Mouse (Mus musculus) spleen, adult 2 months (tissue): ENCODE measurements around the gene Cox6a2. TPM values are rescaled to one million over a fixed set of nuclear protein-coding genes. Genes with fewer than 3 reads are reported as not detected.

Experiments
- DNase-seq, 2 experiments: peaks; one replicate each; pipeline versions ENCODE4 v3.0.0 to v3.0.0-alpha.2; 2012 to 2021; ENCODE audit warnings: low spot score in 2 of 2, low read depth in 1 of 2
- H3K27ac ChIP-seq: fragments of 200-500 bp; 2 replicates; pipeline ENCODE4 v1.5.1; 2012; ENCODE audit warnings: low read length, inconsistent platforms; ENCODE audit not compliant: insufficient read depth
- H3K27me3 ChIP-seq: fragments of 200-500 bp; 2 replicates; pipeline ENCODE4 v1.6.1; 2012; ENCODE audit warnings: mild to moderate bottlenecking, moderate library complexity, low read length, inconsistent platforms; ENCODE audit not compliant: control insufficient read depth, insufficient read depth
- H3K36me3 ChIP-seq: fragments of 200-500 bp; 2 replicates; pipeline ENCODE4 v1.6.1; 2012; ENCODE audit warnings: mild to moderate bottlenecking, low read length, inconsistent platforms; ENCODE audit not compliant: control insufficient read depth, insufficient read depth
- H3K4me1 ChIP-seq: fragments of 200-500 bp; 2 replicates; pipeline ENCODE4 v1.6.1; 2011; ENCODE audit warnings: inconsistent platforms; ENCODE audit not compliant: control insufficient read depth, insufficient read depth, insufficient read length
- H3K4me3 ChIP-seq: fragments of 200-500 bp; 2 replicates; pipeline ENCODE4 v1.5.1; 2011; ENCODE audit warnings: mild to moderate bottlenecking, inconsistent platforms; ENCODE audit not compliant: insufficient read depth, insufficient read length; ENCODE audit errors: extremely low read depth
- CTCF ChIP-seq: fragments of 200-500 bp; IDR thresholded peaks from 2 replicates; pipeline ENCODE4 v1.5.1; 2011; ENCODE audit warnings: mild to moderate bottlenecking, inconsistent platforms; ENCODE audit not compliant: insufficient read depth, insufficient read length, insufficient replicate concordance; ENCODE audit errors: extremely low read depth
- POLR2A ChIP-seq: fragments of 200-500 bp; IDR thresholded peaks from 2 replicates; pipeline ENCODE4 v1.6.1; 2011; ENCODE audit warnings: low read depth, low read length, inconsistent platforms
- WGBS: fragments of 180-500 bp; shearing (Covaris S2); methylation state at CpG from one replicate; pipeline ENCODE4 v1.1.7; 2018; 5-methylcytosine and 5-hydroxymethylcytosine counted together
- polyA plus RNA-seq: library from polyadenylated mRNA; depleted of rRNA; stranded (reverse); fragments of >200 nt; gene quantifications from 2 replicates; pipeline ENCODE4 v1.2.3, GENCODE M21; 2012

Cox6a2 gene
- polyA plus RNA-seq, 1 experiment: 17.6 TPM

- Histone ChIP-seq H3K36me3 (peaks cover 7% of the 10 kb centered on the region), H3K4me1 (peaks cover 3% of the 10 kb centered on the region; the same call in 1 of the 2 replicates), H3K4me3 (no peak overlapping the region), H3K27ac (no peak overlapping the region), H3K27me3 (no peaks in the 10 kb centered on the region)
- DNase-seq: no peak
- 83% methylated on average over 1 of the region's 1 CpGs for WGBS
- TF ChIP-seq CTCF (no peak), POLR2A (no peak)
These were observed 29.3 kb upstream of the Cox6a2 start for GRCm38 (mm10) chr7:128235481-128235880.

GRCm38 (mm10) chr7:128234796-128235195 is 28.6 kb upstream of the Cox6a2 start:
- no peak overlapping the region for H3K4me3 ChIP-seq
- no peaks in the 10 kb centered on the region for H3K27me3 ChIP-seq
- peaks cover under 1% of the 10 kb centered on the region; the same call in 1 of the 2 replicates for H3K36me3 ChIP-seq
- no peak overlapping the region for H3K27ac ChIP-seq
- WGBS: 76% methylated on average over 2 of the region's 2 CpGs
- no peak for DNase-seq
- TF ChIP-seq CTCF (no peak), POLR2A (no peak)
- H3K4me1 ChIP-seq: peaks cover 3% of the 10 kb centered on the region; the same call in 1 of the 2 replicates

GRCm38 (mm10) chr7:128231741-128232140 is 25.6 kb upstream of the Cox6a2 start:
- no peak for DNase-seq
- Histone ChIP-seq H3K36me3 (no peaks in the 10 kb centered on the region), H3K4me1 (peaks cover under 1% of the 10 kb centered on the region; the same call in 1 of the 2 replicates), H3K27ac (no peak overlapping the region), H3K4me3 (no peak overlapping the region), H3K27me3 (no peaks in the 10 kb centered on the region)
- TF ChIP-seq POLR2A (no peak), CTCF (no peak)
- WGBS: 48% methylated on average over 8 of the region's 8 CpGs

- DNase-seq: no peak
- H3K27ac ChIP-seq: no peak overlapping the region
- H3K27me3 ChIP-seq: no peaks in the 10 kb centered on the region
- H3K4me1 ChIP-seq: peaks cover 3% of the 10 kb centered on the region; the same call in 1 of the 2 replicates
- 87% methylated on average over 3 of the region's 3 CpGs for WGBS
- no peak overlapping the region for H3K4me3 ChIP-seq
- TF ChIP-seq POLR2A (no peak), CTCF (no peak)
- H3K36me3 ChIP-seq: no peaks in the 10 kb centered on the region
These were observed 14.7 kb upstream of the Cox6a2 start for GRCm38 (mm10) chr7:128220936-128221335.

GRCm38 (mm10) chr7:128219952-128220351 is 13.8 kb upstream of the Cox6a2 start:
- WGBS: 72% methylated on average over 4 of the region's 4 CpGs
- Histone ChIP-seq H3K4me1 (peaks cover 3% of the 10 kb centered on the region; the same call in 1 of the 2 replicates), H3K27ac (no peak overlapping the region)

GRCm38 (mm10) chr7:128209826-128210225 is 3.6 kb upstream of the Cox6a2 start:
- DNase-seq: no peak
- Histone ChIP-seq H3K36me3 (no peaks in the 10 kb centered on the region), H3K4me3 (no peak overlapping the region), H3K27me3 (no peaks in the 10 kb centered on the region), H3K4me1 (no peaks in the 10 kb centered on the region; the same call in 1 of the 2 replicates), H3K27ac (no peak overlapping the region)
- TF ChIP-seq CTCF (no peak), POLR2A (no peak)
- WGBS: 80% methylated on average over 3 of the region's 3 CpGs

More at GRCm38 (mm10) chr7:128219952-128220351, 13.8 kb upstream of the Cox6a2 start:
- Histone ChIP-seq H3K4me3 (no peak overlapping the region), H3K27me3 (no peaks in the 10 kb centered on the region), H3K36me3 (no peaks in the 10 kb centered on the region)
- TF ChIP-seq CTCF (no peak), POLR2A (no peak)
- no peak for DNase-seq

- WGBS: 9% methylated on average over 4 of the region's 4 CpGs
- Histone ChIP-seq H3K4me1 (no peaks in the 10 kb centered on the region; the same call in 1 of the 2 replicates), H3K4me3 (no peak overlapping the region), H3K36me3 (no peaks in the 10 kb centered on the region), H3K27ac (no peak overlapping the region), H3K27me3 (no peaks in the 10 kb centered on the region)
- TF ChIP-seq POLR2A (no peak), CTCF (peak; percentile 69; the same call in 1 of the 2 replicates)
- DNase-seq: peak; percentile 29 to 52
These were observed 2.0 kb upstream of the Cox6a2 start for GRCm38 (mm10) chr7:128208187-128208586.
